Mouse (Mus musculus) midbrain, embryonic 14.5 days (tissue): Measurements from ENCODE around the gene Zfp180. TPM values are rescaled to one million over a fixed set of nuclear protein-coding genes. Genes with fewer than 3 reads are reported as not detected.

Experiments
- ATAC-seq: fragments of 200-750 bp; cut with Nextera tagmentation; 2 replicates; pipeline ENCODE4 v1.8.0; 2017; ENCODE audit warnings: moderate number of reproducible peaks, moderate library complexity; ENCODE audit not compliant: low FRiP score, low TSS enrichment
- DNase-seq: peaks from one replicate; pipeline ENCODE4 v3.0.0-alpha.2; 2015
- H3K27ac ChIP-seq: fragments of 300-500 bp; sonication (generic); replicated peaks from 2 replicates; pipeline ENCODE4 v1.5.1; 2014; ENCODE audit warnings: mild to moderate bottlenecking, low read depth, low read length, moderate library complexity
- H3K27me3 ChIP-seq: fragments of 300-500 bp; sonication (generic); 2 replicates; pipeline ENCODE4 v1.6.1; 2014; ENCODE audit warnings: low read length, control low read depth, mixed read lengths; ENCODE audit not compliant: control insufficient read depth, insufficient read depth
- H3K36me3 ChIP-seq: fragments of 300-500 bp; sonication (generic); 2 replicates; pipeline ENCODE4 v1.6.1; 2014; ENCODE audit warnings: low read length, control low read depth; ENCODE audit not compliant: control insufficient read depth, insufficient read depth
- H3K4me1 ChIP-seq: fragments of 300-500 bp; sonication (generic); 2 replicates; pipeline ENCODE4 v1.6.1; 2014; ENCODE audit warnings: mild to moderate bottlenecking, antibody characterized with exemption, low read length, control low read depth; ENCODE audit not compliant: control insufficient read depth, insufficient read depth
- H3K4me2 ChIP-seq: fragments of 300-500 bp; sonication (generic); 2 replicates; pipeline ENCODE4 v1.6.1; 2014; ENCODE audit warnings: mild to moderate bottlenecking, low read length, moderate library complexity
- H3K4me3 ChIP-seq: fragments of 300-500 bp; sonication (generic); replicated peaks from 2 replicates; pipeline ENCODE4 v1.5.1; 2014; ENCODE audit warnings: low read depth, low read length
- H3K9ac ChIP-seq: fragments of 300-500 bp; sonication (generic); replicated peaks from 2 replicates; pipeline ENCODE4 v1.6.1; 2014; ENCODE audit warnings: mild to moderate bottlenecking, low read length, moderate library complexity
- H3K9me3 ChIP-seq: fragments of 300-500 bp; sonication (generic); 2 replicates; pipeline ENCODE4 v1.6.1; 2016; ENCODE audit warnings: low read length, control low read depth, mixed read lengths; ENCODE audit not compliant: control insufficient read depth
- WGBS: fragments of 180-500 bp; shearing (Covaris S2); extraction: QIAGEN DNeasy Blood & Tissue Kit; methylation state at CpG from one replicate; pipeline ENCODE4 v1.1.7; 2014; 5-methylcytosine and 5-hydroxymethylcytosine counted together
- polyA plus RNA-seq: library from polyadenylated mRNA; unstranded; fragments of >200 nt; fragmentation: Nextera tagmentation; extraction: Ambion mirVana; gene quantifications from 2 replicates; pipeline ENCODE4 v1.2.1, GENCODE M21; 2014

Gene Zfp180
- polyA plus RNA-seq, 1 experiment from 2014 or later: 41.6 TPM

DNA sequence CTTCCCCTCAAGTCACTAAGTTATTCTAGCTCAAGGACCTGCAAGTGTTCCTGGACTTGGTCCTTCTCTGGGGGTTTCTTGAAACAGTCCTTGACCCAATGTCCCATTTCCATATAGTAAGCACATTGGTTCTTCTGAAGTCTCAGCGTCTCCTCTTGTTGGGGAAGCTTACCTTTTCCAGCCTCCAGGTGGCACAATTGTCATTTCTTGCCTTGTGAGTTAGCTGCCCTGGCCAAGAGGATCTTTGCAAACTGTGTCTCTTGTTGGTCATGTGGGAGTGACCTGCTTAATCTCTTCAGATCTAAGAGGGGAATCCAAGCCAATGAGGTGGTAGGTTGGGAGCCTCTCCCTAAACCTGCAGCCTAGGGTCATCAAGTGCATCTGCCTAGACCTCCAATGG, 71.5 kb downstream of the Zfp180 start:
- Histone ChIP-seq H3K9me3 (0 out of 2 replicates have a peak, but pooled peaks cover 2% of the 10 kb centered on the region), H3K27me3 (no peaks in the 10 kb centered on the region), H3K27ac (no peak overlapping the region), H3K4me1 (no peaks in the 10 kb centered on the region), H3K4me3 (no peak overlapping the region), H3K36me3 (no peaks in the 10 kb centered on the region), H3K4me2 (no peak overlapping the region), H3K9ac (no peak overlapping the region)
- no peak for ATAC-seq
- WGBS: 14% methylated on average over 1 of the region's 1 CpGs
- peak; percentile 3 for DNase-seq

Other genes starting within 250 kb of the Zfp180 start
- gene Vmn1r176, start 244.6 kb upstream of the Zfp180 start, polyA plus RNA-seq: not detected in 2 replicates
- not detected in 2 replicates for gene Vmn1r177, start 215.5 kb upstream of the Zfp180 start, polyA plus RNA-seq
- gene Vmn1r178, start 189.9 kb upstream of the Zfp180 start, polyA plus RNA-seq: not detected in 2 replicates
- not detected in 2 replicates for gene Vmn1r179, start 154.9 kb upstream of the Zfp180 start, polyA plus RNA-seq
- not detected in 2 replicates for gene Vmn1r180, start 131.3 kb upstream of the Zfp180 start, polyA plus RNA-seq
- not detected in 2 replicates for gene Vmn1r181, start 107.3 kb upstream of the Zfp180 start, polyA plus RNA-seq
- gene V1rd19, start 80.2 kb upstream of the Zfp180 start, polyA plus RNA-seq: not detected in 2 replicates
- gene Vmn1r183, start 28.7 kb upstream of the Zfp180 start, polyA plus RNA-seq: not detected in 2 replicates
- gene Zfp112, start 30.4 kb downstream of the Zfp180 start, polyA plus RNA-seq: 7.6 and 8.3 TPM in 2 replicates
- gene Zfp235, start 52.2 kb downstream of the Zfp180 start, polyA plus RNA-seq: 25.5 and 26.5 TPM in 2 replicates
- gene Zfp114, start 93.1 kb downstream of the Zfp180 start, polyA plus RNA-seq: 2.5 and 4.3 TPM in 2 replicates
- 3.1 and 6.6 TPM in 2 replicates for gene Zfp111, start 129.5 kb downstream of the Zfp180 start, polyA plus RNA-seq
- gene Zfp109, start 155.6 kb downstream of the Zfp180 start, polyA plus RNA-seq: 2.7 and 3.7 TPM in 2 replicates
- gene Zfp108, start 172.9 kb downstream of the Zfp180 start, polyA plus RNA-seq: 6.2 and 6.6 TPM in 2 replicates
- 5.9 and 8.7 TPM in 2 replicates for gene Zfp93, start 188.5 kb downstream of the Zfp180 start, polyA plus RNA-seq
- gene Zfp61, start 219.3 kb downstream of the Zfp180 start, polyA plus RNA-seq: 34.2 and 34.3 TPM in 2 replicates
- gene Zfp94, start 234.7 kb downstream of the Zfp180 start, polyA plus RNA-seq: 18.9 and 19.2 TPM in 2 replicates